Mouse (Mus musculus): ENCODE results near the gene Calr3.

- no peak for TF ChIP-seq CTCF (IDR thresholded peaks at IDR 0.05; ENCODE audit: low read depth)
- no peak for TF ChIP-seq EP300 (IDR thresholded peaks at IDR 0.05; ENCODE audit: low read depth)
Observed at GRCm38 (mm10) chr8:72434952-72435351, 8.7 kb downstream of the Calr3 start.
